In the genomic region with DNA sequence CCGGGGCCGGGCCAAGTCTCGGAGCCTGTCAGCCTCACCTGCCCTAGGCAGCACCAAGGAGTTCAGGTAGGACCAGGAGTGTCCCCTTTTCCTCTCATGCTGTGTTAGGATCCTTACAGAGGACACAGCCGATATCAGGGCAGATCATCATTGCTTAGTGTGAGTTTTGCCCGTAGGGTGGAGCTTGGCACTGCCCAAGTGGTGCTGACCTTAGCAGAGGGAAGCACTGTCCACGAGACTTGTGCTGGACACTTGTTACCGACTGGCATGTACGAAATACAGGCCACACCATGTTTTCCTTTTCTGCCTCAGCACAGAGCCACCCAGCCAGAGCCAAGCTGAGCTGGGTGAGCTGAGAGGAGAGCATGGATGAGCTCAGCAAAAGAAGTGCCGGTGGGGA, we compare ENCODE assay signal across 20 mouse cellular contexts. TPM values are rescaled to one million over a fixed set of nuclear protein-coding genes. Genes with fewer than 3 reads are reported as not detected.
DNase-seq lines count a peak whose midpoint lies in the region; ATAC-seq lines count a peak whose summit lies in the region.
"Had no signal": no experiment of that assay in that cellular context is flagged by ENCODE, and none has a peak within 500 bp of the region (broad histone marks: within the 10 kb centered on the region; RNA-seq: fewer than 3 reads in every experiment).

No protein-coding gene starts in this region.

- ATAC-seq in liver, embryonic 13.5 days (ENCODE audit: low read depth): no peak
- no peak for ATAC-seq in liver, embryonic 11.5 days (replicated peaks; ENCODE audit: low FRiP score)
- ATAC-seq: CD4-positive, CD25-positive, alpha-beta regulatory T cell, adult 4 months; midbrain, embryonic 15.5 days; Patski had no signal

- H3K4me1 ChIP-seq in liver, embryonic 13.5 days (replicated peaks): peaks cover 41% of the 10 kb centered on the region
- peaks cover 7% of the 10 kb centered on the region for H3K4me1 ChIP-seq in liver, embryonic 11.5 days (replicated peaks; ENCODE audit: control insufficient read depth, insufficient read depth, low read length)
- H3K4me1 ChIP-seq: forebrain, embryonic 10.5 days; heart, embryonic 13.5 days; midbrain, embryonic 15.5 days had no signal

- peak; percentile 86 for DNase-seq in adrenal gland, adult 2 months
- no peak for DNase-seq in adrenal gland, postnatal 4 days (ENCODE audit: low spot score in 2 of 2)
- peak; percentile 58 for DNase-seq in kidney, adult 11 months
- DNase-seq in kidney, postnatal 10 days: no peak
- DNase-seq in liver, embryonic 13.5 days: no peak
- DNase-seq in liver, embryonic 11.5 days (ENCODE audit: low spot score): no peak
- DNase-seq in adrenal gland, postnatal 25 days: peak; percentile 50
- DNase-seq in cerebellum, postnatal 10 days: no peak
- DNase-seq: cerebellum, adult 11 months; cerebellum, postnatal 36 days; lung, postnatal 10 days; right cerebral cortex, postnatal 25 days; thymus, postnatal 14 days had no signal

- H3K9me3 ChIP-seq in liver, embryonic 13.5 days (replicated peaks): no peaks in the 10 kb centered on the region
- no peaks in the 10 kb centered on the region for H3K9me3 ChIP-seq in liver, embryonic 11.5 days (ENCODE audit: control insufficient read depth, low read length)
- H3K9me3 ChIP-seq: forebrain, embryonic 10.5 days; heart, embryonic 13.5 days; midbrain, embryonic 15.5 days had no signal

- H3K36me3 ChIP-seq in liver, embryonic 13.5 days: peaks cover 42% of the 10 kb centered on the region
- peaks cover 5% of the 10 kb centered on the region; the same call in 1 of the 2 replicates for H3K36me3 ChIP-seq in liver, embryonic 11.5 days (ENCODE audit: control insufficient read depth, insufficient read depth, low read length)

- no peak overlapping the region for H3K4me3 ChIP-seq in liver, embryonic 13.5 days (replicated peaks)
- H3K4me3 ChIP-seq in liver, embryonic 11.5 days (ENCODE audit: low read depth, low read length): no peak overlapping the region
- H3K4me3 ChIP-seq: forebrain, embryonic 10.5 days; heart, embryonic 13.5 days; midbrain, embryonic 15.5 days; myocyte had no signal

- no peak overlapping the region for H3K9ac ChIP-seq in liver, embryonic 13.5 days
- no peak overlapping the region for H3K9ac ChIP-seq in liver, embryonic 11.5 days (ENCODE audit: low read depth, low read length)
- H3K9ac ChIP-seq: heart, embryonic 13.5 days; hindbrain, embryonic 14.5 days; midbrain, embryonic 15.5 days had no signal

- WGBS in liver, embryonic 13.5 days (ENCODE audit: insufficient replicate concordance): 84% methylated on average over 9 of the region's 9 CpGs
- 87% methylated on average over 9 of the region's 9 CpGs for WGBS in liver, embryonic 11.5 days

- no peak overlapping the region for H3K4me2 ChIP-seq in liver, embryonic 13.5 days
- no peak overlapping the region for H3K4me2 ChIP-seq in liver, embryonic 11.5 days
- H3K4me2 ChIP-seq: heart, embryonic 13.5 days; hindbrain, embryonic 14.5 days; midbrain, embryonic 15.5 days had no signal

- H3K27ac ChIP-seq in liver, embryonic 13.5 days: 0 out of 2 replicates have a peak overlapping the region, but pooled peaks have one; percentile 7
- H3K27ac ChIP-seq in liver, embryonic 11.5 days (ENCODE audit: low read depth, low read length): no peak overlapping the region
- H3K27ac ChIP-seq: forebrain, embryonic 10.5 days; heart, embryonic 13.5 days; hindbrain, embryonic 14.5 days; midbrain, embryonic 15.5 days had no signal

- H3K27me3 ChIP-seq in liver, embryonic 13.5 days: no peaks in the 10 kb centered on the region
- no peaks in the 10 kb centered on the region for H3K27me3 ChIP-seq in liver, embryonic 11.5 days (replicated peaks; ENCODE audit: control insufficient read depth, insufficient read depth, low read length)
- H3K27me3 ChIP-seq: heart, embryonic 13.5 days; midbrain, embryonic 15.5 days; Patski had no signal

RNA-seq across cellular contexts. Expression of gene Nadk, which starts 15.0 kb away (rescaled TPM):
- total RNA-seq in adrenal gland, adult 2 months (2021): 100 to 1,000 TPM; 184 to 322 TPM
- polyA plus RNA-seq in adrenal gland, adult 2 months (2012; rRNA removed): 297 and 390 TPM in 2 replicates
- total RNA-seq in adrenal gland, postnatal 4 days (2021): 100 to 1,000 TPM; 147 to 160 TPM
- polyA plus RNA-seq in liver, embryonic 13.5 days (2015; fragmentation: Nextera tagmentation; extraction: Ambion mirVana): 60.4 and 68.0 TPM in 2 replicates
- 117 and 128 TPM in 2 replicates for polyA plus RNA-seq in liver, embryonic 11.5 days (2014; fragmentation: Nextera tagmentation; extraction: Ambion mirVana)
- 294 and 306 TPM in 2 replicates for total RNA-seq in adrenal gland, postnatal 25 days (2021)

RNA-seq across cellular contexts. Expression of gene Slc35e2, which starts 24.1 kb away (rescaled TPM):
- total RNA-seq in adrenal gland, adult 2 months (2021): 10 to 100 TPM; 33.6 to 35.9 TPM
- polyA plus RNA-seq in adrenal gland, adult 2 months (2012; rRNA removed): 17.5 and 29.6 TPM in 2 replicates
- 10 to 100 TPM; 30.5 to 32.9 TPM for total RNA-seq in adrenal gland, postnatal 4 days (2021)
- polyA plus RNA-seq in liver, embryonic 13.5 days (2015; fragmentation: Nextera tagmentation; extraction: Ambion mirVana): 4.4 and 5.9 TPM in 2 replicates
- 13.4 and 14.5 TPM in 2 replicates for polyA plus RNA-seq in liver, embryonic 11.5 days (2014; fragmentation: Nextera tagmentation; extraction: Ambion mirVana)
- 36.8 and 52.0 TPM in 2 replicates for total RNA-seq in adrenal gland, postnatal 25 days (2021)

RNA-seq across cellular contexts. Expression of gene Cdk11b, which starts 47.5 kb away (rescaled TPM):
- total RNA-seq in adrenal gland, adult 2 months (2021): 10 to 100 TPM; 41.6 to 46.7 TPM
- polyA plus RNA-seq in adrenal gland, adult 2 months (2012; rRNA removed): 11.9 and 18.9 TPM in 2 replicates
- total RNA-seq in adrenal gland, postnatal 4 days (2021): 10 to 100 TPM; 53.8 to 55.0 TPM
- 30.6 and 36.2 TPM in 2 replicates for polyA plus RNA-seq in liver, embryonic 13.5 days (2015; fragmentation: Nextera tagmentation; extraction: Ambion mirVana)
- polyA plus RNA-seq in liver, embryonic 11.5 days (2014; fragmentation: Nextera tagmentation; extraction: Ambion mirVana): 57.9 and 64.9 TPM in 2 replicates
- 50.9 and 68.4 TPM in 2 replicates for total RNA-seq in adrenal gland, postnatal 25 days (2021)

Comparison
In these comparisons a context has a peak if more than half of its experiments do, and no peak if none do; other contexts are left out.
1. DNase-seq: peak in adrenal gland, adult 2 months (single experiment), kidney, adult 11 months (single experiment) and adrenal gland, postnatal 25 days (single experiment); none in adrenal gland, postnatal 4 days (0 of 2), kidney, postnatal 10 days (single experiment), liver, embryonic 13.5 days (single experiment), liver, embryonic 11.5 days (single experiment) and cerebellum, postnatal 10 days (0 of 2).